Mouse (Mus musculus) liver, postnatal 0 days (tissue): ENCODE results near the gene Anp32a. TPM values are rescaled to one million over a fixed set of nuclear protein-coding genes. Genes with fewer than 3 reads are reported as not detected.

Source experiments
- ATAC-seq: fragments of 200-750 bp; cut with Nextera tagmentation; 2 replicates; pipeline ENCODE4 v1.8.0; 2017; ENCODE audit warnings: mild to moderate bottlenecking, moderate library complexity
- DNase-seq: peaks from one replicate; pipeline ENCODE4 v3.0.0-alpha.2; 2016
- H3K27ac ChIP-seq: fragments of 300-500 bp; sonication (generic); 2 replicates; pipeline ENCODE4 v1.5.1; 2014; ENCODE audit warnings: antibody characterized with exemption, moderate library complexity, mild to moderate bottlenecking, low read depth
- H3K27me3 ChIP-seq: fragments of 300-500 bp; sonication (generic); 2 replicates; pipeline ENCODE4 v1.6.1; 2014; ENCODE audit warnings: low read length, control low read depth, mixed read lengths; ENCODE audit not compliant: insufficient read depth
- H3K36me3 ChIP-seq: fragments of 300-500 bp; sonication (generic); replicated peaks from 2 replicates; pipeline ENCODE4 v1.6.1; 2014; ENCODE audit warnings: mild to moderate bottlenecking, control low read depth, low read length, moderate library complexity, mixed read lengths; ENCODE audit not compliant: insufficient read depth
- H3K4me1 ChIP-seq: fragments of 300-500 bp; sonication (generic); 2 replicates; pipeline ENCODE4 v1.6.1; 2014; ENCODE audit warnings: antibody characterized with exemption, mild to moderate bottlenecking, control low read depth; ENCODE audit not compliant: insufficient read depth
- H3K4me2 ChIP-seq: fragments of 300-500 bp; sonication (generic); 2 replicates; pipeline ENCODE4 v1.6.1; 2014; ENCODE audit warnings: low read depth, mild to moderate bottlenecking, low read length, moderate library complexity, mixed read lengths
- H3K4me3 ChIP-seq: fragments of 300-500 bp; sonication (generic); 2 replicates; pipeline ENCODE4 v1.5.1; 2014; ENCODE audit warnings: low read depth, low read length
- H3K9ac ChIP-seq: fragments of 300-500 bp; sonication (generic); replicated peaks from 2 replicates; pipeline ENCODE4 v1.6.1; 2014; ENCODE audit warnings: mild to moderate bottlenecking, moderate library complexity
- H3K9me3 ChIP-seq: fragments of 300-500 bp; sonication (generic); 2 replicates; pipeline ENCODE4 v1.6.1; 2016; ENCODE audit warnings: mild to moderate bottlenecking, control low read depth, low read length, mixed read lengths
- CTCF ChIP-seq: sonication (generic); IDR thresholded peaks from 2 replicates; pipeline ENCODE4 v1.5.1; 2016; ENCODE audit warnings: antibody characterized with exemption, low read depth
- EP300 ChIP-seq: IDR thresholded peaks from 2 replicates; pipeline ENCODE4 v1.6.1; 2016; ENCODE audit warnings: antibody characterized with exemption, low read depth, mild to moderate bottlenecking
- WGBS: fragments of 180-500 bp; shearing (Covaris S2); extraction: QIAGEN DNeasy Blood & Tissue Kit; methylation state at CpG from one replicate; pipeline ENCODE4 v1.1.7; 2014; ENCODE audit not compliant: insufficient replicate concordance; 5-methylcytosine and 5-hydroxymethylcytosine counted together
- polyA plus RNA-seq: library from polyadenylated mRNA; unstranded; fragments of >200 nt; fragmentation: Nextera tagmentation; extraction: Ambion mirVana; gene quantifications from 2 replicates; pipeline ENCODE4 v1.2.1, GENCODE M21; 2015

The Anp32a gene
- polyA plus RNA-seq, 1 experiment from 2014 or later, result 60.4 TPM

DNA sequence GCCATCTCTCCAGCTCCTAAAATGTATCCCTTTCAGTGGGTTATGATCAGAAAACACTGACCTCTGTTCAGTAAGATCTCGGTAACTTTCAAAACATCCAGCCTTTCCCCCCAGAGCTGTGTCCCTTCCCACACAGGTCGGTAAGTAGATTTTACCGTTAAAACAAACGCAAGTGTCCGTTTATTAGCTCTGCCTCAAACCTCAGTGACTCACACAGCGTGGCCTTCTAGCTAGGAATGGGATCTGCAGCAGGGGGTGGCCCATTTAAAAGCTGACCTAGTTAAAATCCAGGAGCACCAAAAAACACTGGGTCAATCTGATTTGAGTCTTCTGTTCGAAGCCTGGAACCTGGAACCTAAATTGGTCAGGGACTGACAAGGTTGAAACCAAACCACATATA is 23.7 kb downstream of the Anp32a start:
- Histone ChIP-seq H3K27me3 (no peaks in the 10 kb centered on the region), H3K4me1 (peaks cover 87% of the 10 kb centered on the region), H3K27ac (no peak overlapping the region; the same call in 1 of the 2 replicates), H3K9me3 (no peaks in the 10 kb centered on the region), H3K9ac (no peak overlapping the region), H3K4me3 (no peak overlapping the region), H3K36me3 (no peaks in the 10 kb centered on the region), H3K4me2 (no peak overlapping the region)
- TF ChIP-seq EP300 (no peak), CTCF (no peak)
- no peak for ATAC-seq
- no peak for DNase-seq
- whole genome bisulfite sequencing, result 48% methylated on average over 7 of the region's 7 CpGs

GRCm38 (mm10) chr9:62365326-62366080 is 24.4 kb downstream of the Anp32a start:
- Histone ChIP-seq H3K9ac (no peak overlapping the region), H3K4me3 (no peak overlapping the region), H3K36me3 (no peaks in the 10 kb centered on the region), H3K4me1 (peaks cover 82% of the 10 kb centered on the region), H3K27ac (no peak overlapping the region), H3K9me3 (no peaks in the 10 kb centered on the region), H3K27me3 (no peaks in the 10 kb centered on the region), H3K4me2 (no peak overlapping the region)
- DNase-seq (no peak), ATAC-seq (no peak)
- 53% methylated on average over 8 of the region's 8 CpGs for WGBS
- TF ChIP-seq CTCF, result no peak
- TF ChIP-seq EP300, result no peak

- no peaks in the 10 kb centered on the region for H3K27me3 ChIP-seq
- H3K4me2 ChIP-seq, result peak overlapping the region; percentile 10; the same call in 1 of the 2 replicates
- TF ChIP-seq EP300 (no peak), CTCF (no peak)
- ATAC-seq, result 0 out of 2 replicates have a peak, but pooled peaks have one; percentile 13
- H3K9me3 ChIP-seq, result no peaks in the 10 kb centered on the region
- DNase-seq, result no peak
- peak overlapping the region; percentile 84 for H3K27ac ChIP-seq
- WGBS, result 45% methylated on average over 23 of the region's 23 CpGs
- no peak overlapping the region for H3K4me3 ChIP-seq
- H3K36me3 ChIP-seq, result 0 out of 2 replicates have a peak, but pooled peaks cover 2% of the 10 kb centered on the region
- peak overlapping the region; percentile 51 for H3K9ac ChIP-seq
- peaks cover 74% of the 10 kb centered on the region for H3K4me1 ChIP-seq
These were observed 25.7 kb downstream of the Anp32a start for GRCm38 (mm10) chr9:62366478-62367458.

DNA sequence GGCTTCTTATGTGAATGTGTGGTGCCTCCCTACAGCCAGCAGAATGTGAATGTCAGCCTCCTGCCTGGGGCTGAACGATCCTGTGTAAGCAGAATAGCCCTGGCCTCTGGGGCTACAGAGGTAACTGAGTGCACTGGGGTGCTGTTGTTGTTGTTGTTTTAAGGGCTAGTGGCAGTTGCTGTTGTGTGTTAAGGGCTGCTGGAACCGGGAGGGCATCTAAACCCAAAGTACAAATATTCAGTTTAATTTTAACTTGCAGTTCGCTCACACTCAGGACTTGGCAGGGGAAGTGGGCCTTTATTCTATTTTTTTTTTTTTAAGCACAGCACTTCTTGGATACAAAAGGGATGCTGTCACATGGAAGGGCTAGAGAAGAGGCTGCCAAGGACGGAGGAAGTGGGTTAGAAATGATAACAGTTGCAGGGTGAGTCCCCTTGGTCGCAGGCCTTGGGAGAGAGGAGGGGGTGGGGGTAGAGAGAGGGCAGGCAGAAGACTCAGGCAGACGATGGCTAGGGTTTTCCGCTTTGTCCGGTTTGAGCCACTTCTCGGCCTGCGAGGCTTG is 26.5 kb downstream of the Anp32a start:
- peaks cover 68% of the 10 kb centered on the region for H3K4me1 ChIP-seq
- peak overlapping the region; percentile 38 for H3K4me2 ChIP-seq
- ATAC-seq, result no peak

DNA sequence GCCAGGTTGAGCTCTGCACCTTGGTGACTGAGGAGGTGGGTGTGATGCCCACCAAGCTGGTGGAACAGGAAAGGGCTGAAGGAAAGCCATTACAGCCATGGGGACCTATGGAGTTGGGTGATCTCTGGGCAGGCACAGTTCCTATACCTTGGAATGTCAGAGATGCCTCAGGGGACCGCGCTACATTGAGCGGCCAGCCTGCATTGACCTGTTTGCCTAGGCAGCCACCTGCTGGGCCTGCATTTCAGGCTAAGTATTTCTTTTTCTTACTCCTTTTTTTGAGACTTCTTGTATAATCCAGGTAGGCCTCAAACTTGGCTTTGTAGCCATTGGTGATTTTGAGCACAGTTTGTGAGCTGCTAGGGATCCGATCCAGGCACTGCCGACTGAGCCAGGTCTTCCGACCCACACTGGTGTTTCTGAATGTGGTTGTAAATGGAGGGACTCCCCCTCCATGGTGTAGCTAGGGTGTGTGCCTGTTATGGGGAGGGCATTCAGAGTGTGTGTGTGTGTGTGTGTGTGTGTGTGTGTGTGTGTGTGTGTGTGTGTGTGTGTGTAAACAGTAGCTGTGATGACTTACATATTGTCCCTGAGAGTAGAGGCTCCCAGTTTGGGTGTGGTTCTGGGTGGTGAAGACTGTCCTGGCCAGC is 27.3 kb downstream of the Anp32a start:
- H3K4me3 ChIP-seq, result no peak overlapping the region
- peak overlapping the region; percentile 58 for H3K27ac ChIP-seq
- no peaks in the 10 kb centered on the region for H3K27me3 ChIP-seq
- no peaks in the 10 kb centered on the region for H3K9me3 ChIP-seq
- peaks cover 11% of the 10 kb centered on the region for H3K36me3 ChIP-seq
- peaks cover 60% of the 10 kb centered on the region for H3K4me1 ChIP-seq
- H3K9ac ChIP-seq, result peak overlapping the region; percentile 48; the same call in 1 of the 2 replicates
- H3K4me2 ChIP-seq, result peak overlapping the region; percentile 38; the same call in 1 of the 2 replicates
- no peak for TF ChIP-seq EP300
- no peak for TF ChIP-seq CTCF
- 73% methylated on average over 6 of the region's 6 CpGs for WGBS
- ATAC-seq, result no peak
- no peak for DNase-seq

More for the DNA sequence above, 26.5 kb downstream of the Anp32a start:
- H3K4me3 ChIP-seq, result no peak overlapping the region
- peak overlapping the region; percentile 51 for H3K9ac ChIP-seq
- H3K27me3 ChIP-seq, result no peaks in the 10 kb centered on the region
- TF ChIP-seq CTCF, result no peak
- no peak for TF ChIP-seq EP300
- peak overlapping the region; percentile 84 for H3K27ac ChIP-seq
- no peak for DNase-seq
- no peaks in the 10 kb centered on the region for H3K9me3 ChIP-seq
- peaks cover 7% of the 10 kb centered on the region for H3K36me3 ChIP-seq
- WGBS, result 22% methylated on average over 10 of the region's 10 CpGs
